23 mouse cellular contexts compared by ENCODE assay signal in genomic region chr14:22255458-22255857, GRCm38 (mm10).
DNase-seq lines count a peak whose midpoint lies in the region; ATAC-seq lines count a peak whose summit lies in the region.
"Had no signal": no experiment of that assay in that cellular context is flagged by ENCODE, and none has a peak within 500 bp of the region (broad histone marks: within the 10 kb centered on the region; RNA-seq: fewer than 3 reads in every experiment).

No protein-coding gene starts in this region.

- peaks cover 15% of the 10 kb centered on the region for H3K4me1 ChIP-seq in hindbrain, embryonic 12.5 days
- peaks cover 25% of the 10 kb centered on the region for H3K4me1 ChIP-seq in hindbrain, embryonic 14.5 days (replicated peaks; ENCODE audit: control insufficient read depth, insufficient read depth, low read length)
- peaks cover 11% of the 10 kb centered on the region for H3K4me1 ChIP-seq in hindbrain, embryonic 16.5 days (ENCODE audit: control insufficient read depth, insufficient read depth, low read depth, low read length)
- H3K4me1 ChIP-seq in hindbrain, embryonic 11.5 days (replicated peaks; ENCODE audit: control insufficient read depth, insufficient read depth, low read length): peaks cover 4% of the 10 kb centered on the region
- H3K4me1 ChIP-seq in neural tube, embryonic 13.5 days (replicated peaks): peaks cover 50% of the 10 kb centered on the region
- peaks cover 23% of the 10 kb centered on the region for H3K4me1 ChIP-seq in neural tube, embryonic 15.5 days
- peaks cover 5% of the 10 kb centered on the region; the same call in 1 of the 2 replicates for H3K4me1 ChIP-seq in heart, embryonic 11.5 days (ENCODE audit: control insufficient read depth, insufficient read depth, low read length)

- H3K4me2 ChIP-seq in hindbrain, embryonic 12.5 days (replicated peaks): no peak overlapping the region
- no peak overlapping the region for H3K4me2 ChIP-seq in hindbrain, embryonic 14.5 days (replicated peaks)
- no peak overlapping the region for H3K4me2 ChIP-seq in hindbrain, embryonic 16.5 days (ENCODE audit: low read length)
- H3K4me2 ChIP-seq in hindbrain, embryonic 11.5 days (replicated peaks; ENCODE audit: low read depth, low read length): no peak overlapping the region
- H3K4me2 ChIP-seq in neural tube, embryonic 13.5 days: no peak overlapping the region
- H3K4me2 ChIP-seq in neural tube, embryonic 15.5 days: no peak overlapping the region
- no peak overlapping the region for H3K4me2 ChIP-seq in heart, embryonic 11.5 days
- H3K4me2 ChIP-seq: embryonic facial prominence, embryonic 13.5 days; forebrain, embryonic 12.5 days; forebrain, embryonic 15.5 days; heart, embryonic 13.5 days had no signal

- DNase-seq in hindbrain, embryonic 14.5 days (ENCODE audit: low spot score): no peak
- DNase-seq in hindbrain, embryonic 11.5 days (ENCODE audit: low spot score): no peak
- DNase-seq: adrenal gland, postnatal 10 days; cerebellum, adult 11-12 months; cerebellum, adult 8-10 months; cerebellum, postnatal 10 days; cerebellum, postnatal 36 days; embryo, embryonic 11 days; gastrocnemius, postnatal 25 days; heart, adult 18-20 months; heart, postnatal 14 days had no signal

- no peaks in the 10 kb centered on the region for H3K36me3 ChIP-seq in hindbrain, embryonic 12.5 days
- no peaks in the 10 kb centered on the region for H3K36me3 ChIP-seq in hindbrain, embryonic 14.5 days (replicated peaks; ENCODE audit: control insufficient read depth, insufficient read depth)
- no peaks in the 10 kb centered on the region for H3K36me3 ChIP-seq in hindbrain, embryonic 16.5 days (ENCODE audit: control insufficient read depth, insufficient read depth, low read length)
- H3K36me3 ChIP-seq in hindbrain, embryonic 11.5 days (ENCODE audit: control insufficient read depth, insufficient read depth, low read length): no peaks in the 10 kb centered on the region
- H3K36me3 ChIP-seq in neural tube, embryonic 13.5 days: no peaks in the 10 kb centered on the region
- no peaks in the 10 kb centered on the region for H3K36me3 ChIP-seq in neural tube, embryonic 15.5 days
- no peaks in the 10 kb centered on the region for H3K36me3 ChIP-seq in heart, embryonic 11.5 days (ENCODE audit: control insufficient read depth, insufficient read depth, low read length)
- H3K36me3 ChIP-seq: embryonic facial prominence, embryonic 10.5 days; embryonic facial prominence, embryonic 13.5 days; forebrain, embryonic 12.5 days; forebrain, embryonic 15.5 days; heart, embryonic 13.5 days had no signal

- WGBS in hindbrain, embryonic 12.5 days: 61% methylated on average over 12 of the region's 12 CpGs
- WGBS in hindbrain, embryonic 14.5 days: 60% methylated on average over 12 of the region's 12 CpGs
- 61% methylated on average over 12 of the region's 12 CpGs for WGBS in hindbrain, embryonic 16.5 days
- WGBS in hindbrain, embryonic 11.5 days: 74% methylated on average over 12 of the region's 12 CpGs
- 36% methylated on average over 12 of the region's 12 CpGs for WGBS in neural tube, embryonic 13.5 days
- 39% methylated on average over 12 of the region's 12 CpGs for WGBS in neural tube, embryonic 15.5 days
- 82% methylated on average over 12 of the region's 12 CpGs for WGBS in heart, embryonic 11.5 days (ENCODE audit: insufficient replicate concordance)

- H3K9me3 ChIP-seq in hindbrain, embryonic 12.5 days (replicated peaks): no peaks in the 10 kb centered on the region
- no peaks in the 10 kb centered on the region for H3K9me3 ChIP-seq in hindbrain, embryonic 14.5 days (ENCODE audit: control insufficient read depth, low read length)
- no peaks in the 10 kb centered on the region for H3K9me3 ChIP-seq in hindbrain, embryonic 16.5 days (ENCODE audit: control insufficient read depth, low read length)
- H3K9me3 ChIP-seq in hindbrain, embryonic 11.5 days (ENCODE audit: control insufficient read depth, low read length): no peaks in the 10 kb centered on the region
- H3K9me3 ChIP-seq in neural tube, embryonic 13.5 days: no peaks in the 10 kb centered on the region
- H3K9me3 ChIP-seq in neural tube, embryonic 15.5 days (replicated peaks): no peaks in the 10 kb centered on the region
- no peaks in the 10 kb centered on the region for H3K9me3 ChIP-seq in heart, embryonic 11.5 days (replicated peaks; ENCODE audit: control insufficient read depth, low read length)
- H3K9me3 ChIP-seq: embryonic facial prominence, embryonic 10.5 days; embryonic facial prominence, embryonic 13.5 days; forebrain, embryonic 12.5 days; forebrain, embryonic 15.5 days; heart, embryonic 13.5 days had no signal

- peak; percentile 77 for ATAC-seq in hindbrain, embryonic 12.5 days (ENCODE audit: low FRiP score)
- no peak for ATAC-seq in hindbrain, embryonic 14.5 days (ENCODE audit: low FRiP score)
- ATAC-seq in hindbrain, embryonic 16.5 days: peak; percentile 78
- no peak for ATAC-seq in hindbrain, embryonic 11.5 days (ENCODE audit: low FRiP score)
- ATAC-seq in neural tube, embryonic 13.5 days (ENCODE audit: low read depth): peak; percentile 69; the same call in 1 of the 2 replicates
- ATAC-seq in neural tube, embryonic 15.5 days (ENCODE audit: low FRiP score): no peak
- no peak for ATAC-seq in heart, embryonic 11.5 days (replicated peaks; ENCODE audit: insufficient number of reproducible peaks, low FRiP score, low TSS enrichment)
- ATAC-seq: forebrain, embryonic 15.5 days; intestine, embryonic 16.5 days had no signal

- H3K4me3 ChIP-seq in hindbrain, embryonic 12.5 days: no peak overlapping the region
- H3K4me3 ChIP-seq in hindbrain, embryonic 14.5 days (replicated peaks; ENCODE audit: low read length): no peak overlapping the region
- H3K4me3 ChIP-seq in hindbrain, embryonic 16.5 days (ENCODE audit: low read length): no peak overlapping the region
- H3K4me3 ChIP-seq in hindbrain, embryonic 11.5 days (ENCODE audit: low read depth, low read length): no peak overlapping the region
- H3K4me3 ChIP-seq in neural tube, embryonic 13.5 days: no peak overlapping the region
- H3K4me3 ChIP-seq in neural tube, embryonic 15.5 days (replicated peaks): no peak overlapping the region
- H3K4me3 ChIP-seq in heart, embryonic 11.5 days (ENCODE audit: low read depth, low read length): no peak overlapping the region
- H3K4me3 ChIP-seq: embryonic facial prominence, embryonic 10.5 days; embryonic facial prominence, embryonic 13.5 days; erythroblast, embryonic 14.5 days; forebrain, embryonic 12.5 days; forebrain, embryonic 15.5 days; heart, embryonic 13.5 days had no signal

- no peak overlapping the region for H3K9ac ChIP-seq in hindbrain, embryonic 12.5 days
- H3K9ac ChIP-seq in hindbrain, embryonic 14.5 days: no peak overlapping the region
- H3K9ac ChIP-seq in hindbrain, embryonic 16.5 days (ENCODE audit: low read depth, low read length): no peak overlapping the region
- H3K9ac ChIP-seq in hindbrain, embryonic 11.5 days (ENCODE audit: low read depth, low read length): no peak overlapping the region
- no peak overlapping the region for H3K9ac ChIP-seq in neural tube, embryonic 13.5 days
- H3K9ac ChIP-seq in neural tube, embryonic 15.5 days (replicated peaks): no peak overlapping the region
- H3K9ac ChIP-seq in heart, embryonic 11.5 days (ENCODE audit: low read depth, low read length): no peak overlapping the region
- H3K9ac ChIP-seq: embryonic facial prominence, embryonic 13.5 days; forebrain, embryonic 12.5 days; forebrain, embryonic 15.5 days; heart, embryonic 13.5 days had no signal

- H3K27ac ChIP-seq in hindbrain, embryonic 12.5 days: no peak overlapping the region
- no peak overlapping the region for H3K27ac ChIP-seq in hindbrain, embryonic 14.5 days
- no peak overlapping the region for H3K27ac ChIP-seq in hindbrain, embryonic 16.5 days (ENCODE audit: low read depth, low read length)
- H3K27ac ChIP-seq in hindbrain, embryonic 11.5 days (ENCODE audit: low read depth, low read length): no peak overlapping the region
- peak overlapping the region; percentile 15; the same call in 1 of the 2 replicates for H3K27ac ChIP-seq in neural tube, embryonic 13.5 days (replicated peaks)
- no peak overlapping the region for H3K27ac ChIP-seq in neural tube, embryonic 15.5 days (replicated peaks)
- no peak overlapping the region for H3K27ac ChIP-seq in heart, embryonic 11.5 days (ENCODE audit: low read depth, low read length)
- H3K27ac ChIP-seq: embryonic facial prominence, embryonic 10.5 days; embryonic facial prominence, embryonic 13.5 days; forebrain, embryonic 12.5 days; forebrain, embryonic 15.5 days; heart, embryonic 13.5 days had no signal

- no peaks in the 10 kb centered on the region for H3K27me3 ChIP-seq in hindbrain, embryonic 12.5 days
- H3K27me3 ChIP-seq in hindbrain, embryonic 14.5 days (ENCODE audit: control insufficient read depth, insufficient read depth, low read length): 0 out of 2 replicates have a peak, but pooled peaks cover under 1% of the 10 kb centered on the region
- no peaks in the 10 kb centered on the region for H3K27me3 ChIP-seq in hindbrain, embryonic 16.5 days (replicated peaks; ENCODE audit: control insufficient read depth, insufficient read depth, low read length)
- H3K27me3 ChIP-seq in hindbrain, embryonic 11.5 days (ENCODE audit: control insufficient read depth, insufficient read depth, low read length): no peaks in the 10 kb centered on the region
- peaks cover 12% of the 10 kb centered on the region for H3K27me3 ChIP-seq in neural tube, embryonic 13.5 days
- no peaks in the 10 kb centered on the region; the same call in 1 of the 2 replicates for H3K27me3 ChIP-seq in neural tube, embryonic 15.5 days (replicated peaks)
- no peaks in the 10 kb centered on the region for H3K27me3 ChIP-seq in heart, embryonic 11.5 days (ENCODE audit: control insufficient read depth, insufficient read depth, low read length)
- H3K27me3 ChIP-seq: embryonic facial prominence, embryonic 13.5 days; forebrain, embryonic 15.5 days; heart, embryonic 13.5 days had no signal

Comparison
In these comparisons a context has a peak if more than half of its experiments do, and no peak if none do; other contexts are left out.
1. ATAC-seq: peak in hindbrain, embryonic 12.5 days (single experiment), hindbrain, embryonic 16.5 days (single experiment) and neural tube, embryonic 13.5 days (single experiment); none in hindbrain, embryonic 14.5 days (single experiment), hindbrain, embryonic 11.5 days (single experiment), neural tube, embryonic 15.5 days (single experiment) and heart, embryonic 11.5 days (single experiment).